Mouse (Mus musculus) T-cell, adult 2 months (primary cell): ENCODE measurements around the gene Prkaca.
A peak's percentile ranks its signal among the peaks of the same experiment; 100 is the strongest.
"Not testable (repeated sequence)": the region's sequence is repeated elsewhere in the genome, so short reads cannot be mapped to it uniquely, and the experiment has no call there.

ENCODE experiments used
- DNase-seq: peaks from one replicate; pipeline ENCODE4 v3.0.0; 2022; ENCODE audit warnings: low spot score

Gene Prkaca

GRCm38 (mm10) chr8:83976101-83976630, 3.4 kb downstream of the Prkaca start:
- DNase-seq: peak; percentile 63

GRCm38 (mm10) chr8:83976779-83977350, 4.1 kb downstream of the Prkaca start:
- peak; percentile 22 for DNase-seq

- no peak for DNase-seq
These were observed 4.9 kb downstream of the Prkaca start for GRCm38 (mm10) chr8:83977646-83978045.

GRCm38 (mm10) chr8:83978200-83978599, 5.4 kb downstream of the Prkaca start:
- no peak for DNase-seq

- DNase-seq: no peak
These were observed 7.5 kb downstream of the Prkaca start for GRCm38 (mm10) chr8:83980250-83980649.

- no peak for DNase-seq
These were observed 8.1 kb downstream of the Prkaca start for GRCm38 (mm10) chr8:83980845-83981244.

- no peak for DNase-seq
These were observed 8.7 kb downstream of the Prkaca start for GRCm38 (mm10) chr8:83981533-83981932.

- DNase-seq: no peak
These were observed 9.7 kb downstream of the Prkaca start for GRCm38 (mm10) chr8:83982449-83982848.

GRCm38 (mm10) chr8:83983222-83983621, 10.4 kb downstream of the Prkaca start:
- not testable (repeated sequence) for DNase-seq

GRCm38 (mm10) chr8:83989243-83989642, 16.4 kb downstream of the Prkaca start:
- no peak for DNase-seq

- DNase-seq: no peak
These were observed 17.4 kb downstream of the Prkaca start for GRCm38 (mm10) chr8:83990170-83990569.

- DNase-seq: no peak
These were observed 19.7 kb downstream of the Prkaca start for GRCm38 (mm10) chr8:83992488-83992887.

GRCm38 (mm10) chr8:83994030-83994429, 21.2 kb downstream of the Prkaca start:
- DNase-seq: no peak

- no peak for DNase-seq
These were observed 23.2 kb downstream of the Prkaca start for GRCm38 (mm10) chr8:83995973-83996372.

- peak; percentile 59 for DNase-seq
These were observed 24.0 kb downstream of the Prkaca start for GRCm38 (mm10) chr8:83996567-83997505.

GRCm38 (mm10) chr8:83997511-83998141, 24.8 kb downstream of the Prkaca start, which contains the start of gene Samd1:
Gene Samd1 (plus strand): TSS chr8:83997672.
- peak; percentile 35 for DNase-seq

- peak; percentile 61 for DNase-seq
These were observed 25.7 kb downstream of the Prkaca start for GRCm38 (mm10) chr8:83998231-83999056.

GRCm38 (mm10) chr8:83999057-83999705, 26.4 kb downstream of the Prkaca start:
- DNase-seq: no peak

GRCm38 (mm10) chr8:83999825-84000224, 27.0 kb downstream of the Prkaca start:
- no peak for DNase-seq

GRCm38 (mm10) chr8:84001281-84002000, 28.6 kb downstream of the Prkaca start, which contains the start of gene 1700067K01Rik:
Gene 1700067K01Rik (plus strand): TSS chr8:84001502.
- no peak for DNase-seq
